Mouse (Mus musculus): ENCODE results near the gene Med13.

Gene Med13

GRCm38 (mm10) chr11:86291714-86292113 is 65.7 kb downstream of the Med13 start:
- DNase-seq (ENCODE audit: low spot score), result no peak

GRCm38 (mm10) chr11:86285729-86286128 is 71.7 kb downstream of the Med13 start:
- no peak for DNase-seq (ENCODE audit: low spot score)

GRCm38 (mm10) chr11:86278442-86279102 is 78.8 kb downstream of the Med13 start:
- peak; percentile 11 for DNase-seq (ENCODE audit: low spot score)

- DNase-seq (ENCODE audit: low spot score), result peak; percentile 84
These were observed 99.8 kb downstream of the Med13 start, which contains the start of gene Ints2 for GRCm38 (mm10) chr11:86257460-86258076. Gene Ints2 (minus strand): TSS chr11:86257575.

GRCm38 (mm10) chr11:86257054-86257453 is 100.3 kb downstream of the Med13 start:
- DNase-seq (ENCODE audit: low spot score), result no peak

GRCm38 (mm10) chr11:86253342-86253741 is 104.1 kb downstream of the Med13 start:
- DNase-seq (ENCODE audit: low spot score), result no peak

- no peak for DNase-seq (ENCODE audit: low spot score)
These were observed 125.0 kb downstream of the Med13 start for GRCm38 (mm10) chr11:86232446-86232845.

DNA sequence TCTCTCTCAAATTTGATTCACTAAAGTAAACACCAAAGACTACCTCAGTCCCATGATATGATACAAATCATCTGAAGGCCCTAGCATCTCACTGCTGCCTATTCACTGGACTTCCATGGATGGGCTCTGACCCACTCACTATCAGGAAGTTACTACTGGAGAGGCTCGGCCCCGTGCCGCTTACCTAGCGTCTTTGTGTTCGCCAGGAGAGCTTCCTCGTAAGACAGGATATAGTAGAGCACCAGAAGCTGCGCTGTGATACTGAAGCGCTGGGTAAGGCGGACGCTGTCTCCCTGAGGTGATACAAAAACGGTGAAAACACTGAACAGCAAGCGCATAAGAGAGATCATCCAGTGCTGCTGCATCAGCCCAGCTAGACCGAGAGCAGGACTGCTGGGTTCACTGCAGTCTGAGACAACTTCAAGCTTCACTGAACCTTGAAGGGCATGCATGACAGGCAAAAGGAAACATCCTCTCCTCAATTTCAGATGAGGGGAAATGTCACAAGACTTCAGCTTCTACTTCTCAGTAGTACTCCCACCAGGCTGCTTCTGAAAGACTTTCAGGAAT is 125.5 kb downstream of the Med13 start:
- DNase-seq (ENCODE audit: low spot score), result no peak

DNA sequence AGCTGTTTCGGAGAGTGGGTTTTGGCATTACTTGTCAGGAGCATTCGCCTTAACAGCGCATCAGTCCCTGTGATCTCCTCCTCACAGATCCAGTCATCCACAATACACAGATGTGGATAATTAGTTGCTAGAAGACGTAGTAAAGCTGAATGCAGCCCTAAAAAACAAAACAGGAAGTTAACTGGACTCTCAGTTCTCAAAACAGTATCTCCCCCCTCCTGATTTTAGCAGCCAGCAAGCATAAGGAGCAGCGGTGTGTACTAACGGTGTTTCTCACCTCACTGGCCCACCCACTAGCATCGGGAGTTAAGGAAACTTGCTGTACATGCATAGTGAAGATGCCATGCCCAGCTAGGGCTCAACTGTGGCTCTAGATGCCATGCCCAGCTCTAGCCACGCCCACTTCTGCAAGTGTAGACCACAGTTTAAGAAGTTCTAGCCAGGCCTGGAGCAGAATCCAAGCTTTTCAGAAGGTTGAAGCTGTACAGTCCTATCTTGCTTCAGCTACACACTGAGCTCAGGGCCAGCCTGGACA is 130.7 kb downstream of the Med13 start:
- DNase-seq (ENCODE audit: low spot score), result no peak

- DNase-seq (ENCODE audit: low spot score), result no peak
These were observed 131.6 kb downstream of the Med13 start for GRCm38 (mm10) chr11:86225761-86226160.
